Mouse (Mus musculus) CH12.LX (cell line): Measurements from ENCODE around the gene Wipf1.

ENCODE experiments used
- BHLHE40 ChIP-seq: IDR thresholded peaks from 2 replicates; pipeline ENCODE4 v1.6.1; 2011; ENCODE audit warnings: mild to moderate bottlenecking, low read depth, low read length, improper control_type of control experiment
- MAX ChIP-seq: IDR thresholded peaks from 2 replicates; pipeline ENCODE4 v1.6.1; 2011; ENCODE audit warnings: low read length, improper control_type of control experiment
- POLR2AphosphoS2 ChIP-seq: IDR thresholded peaks from 2 replicates; pipeline ENCODE4 v1.6.1; 2011; ENCODE audit warnings: low read depth, low read length, improper control_type of control experiment

- TF ChIP-seq MAX (0 out of 2 replicates have a peak, but pooled peaks have one; percentile 11), BHLHE40 (peak; percentile 72), POLR2AphosphoS2 (no peak)
These were observed 79.3 kb downstream of the Wipf1 start for GRCm38 (mm10) chr2:73450172-73450715.
